Mouse (Mus musculus) lung, embryonic 16.5 days (tissue): Measurements from ENCODE around the gene Mcf2. TPM values are rescaled to one million over a fixed set of nuclear protein-coding genes. Genes with fewer than 3 reads are reported as not detected.

Source experiments
- ATAC-seq: fragments of 200-750 bp; cut with Nextera tagmentation; 2 replicates; pipeline ENCODE4 v1.8.0; 2017; ENCODE audit warnings: low read depth, mild to moderate bottlenecking, moderate library complexity
- H3K27ac ChIP-seq: fragments of 300-500 bp; sonication (generic); 2 replicates; pipeline ENCODE4 v1.5.1; 2014; ENCODE audit warnings: mild to moderate bottlenecking, control low read depth, low read length
- H3K27me3 ChIP-seq: fragments of 300-500 bp; sonication (generic); 2 replicates; pipeline ENCODE4 v1.6.1; 2014; ENCODE audit warnings: low read depth, low read length, mixed read lengths; ENCODE audit not compliant: control insufficient read depth, insufficient read depth
- H3K36me3 ChIP-seq: fragments of 300-500 bp; sonication (generic); 2 replicates; pipeline ENCODE4 v1.6.1; 2014; ENCODE audit warnings: low read length; ENCODE audit not compliant: control insufficient read depth, insufficient read depth
- H3K4me1 ChIP-seq: fragments of 300-500 bp; sonication (generic); replicated peaks from 2 replicates; pipeline ENCODE4 v1.6.1; 2014; ENCODE audit warnings: low read length, mixed read lengths; ENCODE audit not compliant: control insufficient read depth, insufficient read depth
- H3K4me2 ChIP-seq: fragments of 300-500 bp; sonication (generic); 2 replicates; pipeline ENCODE4 v1.6.1; 2014; ENCODE audit warnings: low read depth, low read length, control low read depth
- H3K4me3 ChIP-seq: fragments of 300-500 bp; sonication (generic); 2 replicates; pipeline ENCODE4 v1.5.1; 2014; ENCODE audit warnings: mild to moderate bottlenecking, low read length, control low read depth
- H3K9ac ChIP-seq: fragments of 300-500 bp; sonication (generic); 2 replicates; pipeline ENCODE4 v1.6.1; 2014; ENCODE audit warnings: low read length, control low read depth
- H3K9me3 ChIP-seq: fragments of 300-500 bp; sonication (generic); 2 replicates; pipeline ENCODE4 v1.6.1; 2016; ENCODE audit warnings: low read length; ENCODE audit not compliant: control insufficient read depth
- WGBS: fragments of 180-500 bp; shearing (Covaris S2); extraction: QIAGEN DNeasy Blood & Tissue Kit; methylation state at CpG from one replicate; pipeline ENCODE4 v1.1.7; 2014; 5-methylcytosine and 5-hydroxymethylcytosine counted together
- polyA plus RNA-seq: library from polyadenylated mRNA; unstranded; fragments of >200 nt; fragmentation: Nextera tagmentation; extraction: Ambion mirVana; gene quantifications from 2 replicates; pipeline ENCODE4 v1.2.1, GENCODE M21; 2015

Gene Mcf2
- polyA plus RNA-seq, 1 experiment from 2014 or later: 0.41 TPM

DNA sequence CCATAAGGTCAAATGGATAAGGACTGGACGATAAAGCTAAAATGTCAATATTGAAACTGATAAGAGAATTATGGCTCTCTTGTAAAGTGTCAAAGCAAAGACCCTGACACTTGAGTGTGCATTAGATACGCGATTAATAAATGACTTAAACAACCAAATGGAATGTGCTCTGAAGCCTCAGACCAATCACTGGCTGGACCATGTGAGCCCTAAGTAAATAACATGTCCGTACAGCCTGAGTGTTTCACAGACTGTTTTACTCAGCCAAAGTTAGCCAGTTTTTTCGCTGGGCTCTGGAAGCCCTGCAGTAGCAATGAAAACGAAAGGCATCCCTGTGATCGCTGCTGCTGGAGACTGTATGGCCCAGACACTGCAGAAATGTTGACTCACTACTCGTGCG is 123.7 kb downstream of the Mcf2 start:
- H3K4me2 ChIP-seq: no peak overlapping the region
- peak; percentile 80 for ATAC-seq
- H3K9me3 ChIP-seq: no peaks in the 10 kb centered on the region
- H3K27ac ChIP-seq: no peak overlapping the region
- H3K36me3 ChIP-seq: no peaks in the 10 kb centered on the region
- 43% methylated on average over 9 of the region's 9 CpGs for WGBS
- no peaks in the 10 kb centered on the region for H3K4me1 ChIP-seq
- H3K9ac ChIP-seq: no peak overlapping the region
- no peaks in the 10 kb centered on the region for H3K27me3 ChIP-seq
- H3K4me3 ChIP-seq: no peak overlapping the region

DNA sequence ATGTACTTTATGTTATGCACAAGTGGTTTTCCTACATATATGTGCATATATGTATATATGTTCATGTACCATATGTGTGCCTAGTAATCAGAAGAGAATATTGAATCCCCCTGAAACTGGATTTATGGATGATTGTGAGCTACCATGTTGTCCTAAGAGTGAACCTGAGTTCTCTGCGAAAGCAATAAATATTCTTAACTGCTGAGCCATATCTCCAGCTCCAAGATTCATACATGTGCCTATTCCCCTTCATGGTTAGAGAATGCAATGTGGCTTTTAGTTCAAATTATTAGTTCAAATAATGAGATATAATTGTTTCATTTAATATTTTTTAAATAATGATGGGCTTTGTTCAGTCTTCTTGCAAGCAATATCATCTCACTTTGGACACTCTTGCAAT is 124.1 kb downstream of the Mcf2 start:
- H3K36me3 ChIP-seq: no peaks in the 10 kb centered on the region
- H3K27me3 ChIP-seq: no peaks in the 10 kb centered on the region
- no peak overlapping the region for H3K4me3 ChIP-seq
- no peak for ATAC-seq
- no peaks in the 10 kb centered on the region for H3K4me1 ChIP-seq
- WGBS: 67% methylated on average over 1 of the region's 1 CpGs
- H3K27ac ChIP-seq: no peak overlapping the region
- H3K9me3 ChIP-seq: no peaks in the 10 kb centered on the region
- no peak overlapping the region for H3K9ac ChIP-seq
- H3K4me2 ChIP-seq: no peak overlapping the region

DNA sequence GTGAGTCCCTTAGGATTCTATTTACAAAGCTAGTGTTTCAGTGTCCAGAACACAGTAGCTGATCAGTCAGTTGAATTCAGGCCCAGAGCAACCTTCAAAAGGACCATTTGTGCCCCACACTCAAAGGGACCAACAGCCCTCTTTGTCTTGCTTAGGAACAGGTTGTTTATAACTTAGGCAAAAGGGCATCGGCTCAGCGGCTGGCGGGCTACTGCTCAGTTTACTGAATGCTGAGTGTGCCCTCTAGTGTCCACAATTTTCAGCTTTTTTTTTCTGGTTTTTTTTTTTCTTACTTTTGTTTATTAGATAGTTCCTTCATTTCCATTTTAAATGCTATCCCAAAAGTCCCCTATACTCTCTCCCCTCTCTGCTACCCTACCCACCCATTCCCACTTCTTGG is 152.2 kb downstream of the Mcf2 start:
- Histone ChIP-seq H3K4me1 (no peaks in the 10 kb centered on the region), H3K27me3 (no peaks in the 10 kb centered on the region), H3K4me3 (no peak overlapping the region), H3K27ac (no peak overlapping the region), H3K9ac (no peak overlapping the region), H3K9me3 (no peaks in the 10 kb centered on the region), H3K4me2 (no peak overlapping the region), H3K36me3 (no peaks in the 10 kb centered on the region)
- 9% methylated on average over 3 of the region's 3 CpGs for WGBS
- ATAC-seq: no peak

DNA sequence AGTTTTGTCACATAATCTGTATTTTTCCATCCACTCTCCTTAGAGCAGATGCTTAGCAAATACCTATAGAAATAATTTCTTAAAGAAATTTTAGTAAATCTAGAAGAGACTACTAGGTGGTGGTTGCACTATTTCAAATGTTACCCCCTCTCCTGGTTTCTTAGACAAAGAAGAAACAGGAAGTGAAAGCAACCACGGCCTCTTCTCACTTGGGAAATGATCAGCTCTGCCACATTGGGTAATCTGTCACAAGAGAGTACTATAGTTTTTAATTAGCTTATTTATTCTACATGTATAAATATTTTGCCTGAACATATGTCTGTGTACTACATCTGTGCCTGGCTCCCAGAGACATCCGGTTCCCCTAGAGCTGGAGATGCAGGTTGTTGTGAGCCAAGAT is 157.3 kb downstream of the Mcf2 start:
- H3K36me3 ChIP-seq: no peaks in the 10 kb centered on the region
- H3K27ac ChIP-seq: no peak overlapping the region
- no peaks in the 10 kb centered on the region for H3K9me3 ChIP-seq
- H3K4me3 ChIP-seq: no peak overlapping the region
- H3K4me2 ChIP-seq: no peak overlapping the region
- WGBS: 66% methylated on average over 2 of the region's 2 CpGs
- H3K4me1 ChIP-seq: no peaks in the 10 kb centered on the region
- H3K9ac ChIP-seq: no peak overlapping the region
- no peak for ATAC-seq
- no peaks in the 10 kb centered on the region for H3K27me3 ChIP-seq

DNA sequence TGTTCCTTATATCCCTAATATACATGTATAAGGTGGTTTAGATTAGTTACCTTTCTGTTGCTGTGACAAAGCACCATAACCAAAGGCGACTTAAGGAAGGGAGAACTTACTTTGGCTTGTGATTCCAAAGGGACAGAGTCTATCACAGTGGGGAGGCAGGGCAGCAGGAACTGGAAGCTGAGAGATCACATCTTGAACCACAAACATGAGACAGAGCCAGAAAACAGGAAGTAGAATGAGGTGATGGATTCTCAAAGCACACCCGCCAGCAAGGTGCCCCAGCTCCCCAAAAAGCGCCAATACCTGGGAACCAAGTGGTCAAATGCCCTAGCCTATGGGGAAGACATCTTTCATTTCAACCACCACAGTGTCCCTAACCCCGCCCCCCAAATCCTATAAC is 157.9 kb downstream of the Mcf2 start:
- H3K27me3 ChIP-seq: no peaks in the 10 kb centered on the region
- WGBS: 67% methylated on average over 4 of the region's 4 CpGs
- H3K9me3 ChIP-seq: no peaks in the 10 kb centered on the region
- H3K4me2 ChIP-seq: no peak overlapping the region
- no peaks in the 10 kb centered on the region for H3K4me1 ChIP-seq
- no peak for ATAC-seq
- H3K36me3 ChIP-seq: no peaks in the 10 kb centered on the region
- no peak overlapping the region for H3K9ac ChIP-seq
- H3K4me3 ChIP-seq: no peak overlapping the region
- H3K27ac ChIP-seq: no peak overlapping the region

DNA sequence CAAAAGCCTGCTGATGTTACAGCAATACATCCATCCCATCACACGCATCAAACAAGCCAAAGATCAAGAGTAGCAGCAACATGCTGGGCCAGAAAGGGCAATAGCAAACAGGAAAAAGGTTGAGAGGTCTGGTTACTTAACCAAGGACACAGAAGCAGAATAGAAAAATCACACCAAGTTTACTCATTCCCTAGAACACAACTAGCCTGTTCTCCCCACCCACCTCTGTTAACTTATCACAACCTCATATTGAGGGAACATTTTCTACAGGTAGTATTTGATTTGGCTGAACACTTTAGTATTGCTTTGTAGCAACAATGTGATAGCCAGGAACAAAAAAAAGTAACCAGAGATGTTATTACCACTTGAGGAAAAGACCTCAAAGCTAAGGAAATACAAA is 164.3 kb downstream of the Mcf2 start:
- Histone ChIP-seq H3K27ac (no peak overlapping the region), H3K9me3 (no peaks in the 10 kb centered on the region), H3K4me2 (no peak overlapping the region), H3K27me3 (no peaks in the 10 kb centered on the region), H3K4me3 (no peak overlapping the region), H3K9ac (no peak overlapping the region), H3K36me3 (no peaks in the 10 kb centered on the region), H3K4me1 (no peaks in the 10 kb centered on the region)
- no peak for ATAC-seq
- WGBS: 77% methylated on average over 1 of the region's 1 CpGs

DNA sequence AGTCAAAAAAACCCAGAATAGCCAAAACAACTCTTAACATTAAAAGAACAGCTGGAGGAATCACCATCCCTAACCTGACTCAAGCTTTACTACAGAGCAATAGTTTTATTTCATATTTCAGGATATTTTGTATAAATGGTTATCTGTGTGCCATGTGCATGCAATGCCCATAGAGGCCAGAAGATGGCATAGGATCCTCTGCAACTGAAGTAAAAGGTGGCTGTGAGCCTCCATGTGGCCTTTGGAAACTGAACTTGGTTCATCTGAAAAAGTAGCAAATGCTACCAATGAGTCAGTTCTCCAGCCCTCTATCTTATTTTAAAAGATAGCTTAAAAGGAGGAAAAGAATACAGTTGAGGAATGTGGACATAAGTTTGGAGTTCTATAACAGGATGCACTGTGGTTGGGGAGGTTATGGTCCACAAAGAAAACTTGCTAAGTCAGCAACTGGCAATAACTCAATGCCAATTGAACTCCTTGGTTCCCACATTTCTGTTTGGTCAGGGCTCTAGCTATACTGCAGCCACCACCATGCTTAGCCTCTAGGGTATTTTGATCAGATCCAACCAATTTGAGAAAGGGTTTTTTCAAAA is 165.7 kb downstream of the Mcf2 start:
- Histone ChIP-seq H3K9me3 (no peaks in the 10 kb centered on the region), H3K27ac (no peak overlapping the region), H3K4me1 (no peaks in the 10 kb centered on the region), H3K9ac (no peak overlapping the region), H3K36me3 (no peaks in the 10 kb centered on the region), H3K27me3 (no peaks in the 10 kb centered on the region), H3K4me3 (no peak overlapping the region), H3K4me2 (no peak overlapping the region)
- ATAC-seq: no peak

Other genes with a start within 250 kb of the Mcf2 start
- 0.08 TPM in 1 of 2 replicates, not detected in the other for gene F9, start 179.6 kb downstream of the Mcf2 start, polyA plus RNA-seq